13 mouse cellular contexts compared by ENCODE assay signal in the genomic region with DNA sequence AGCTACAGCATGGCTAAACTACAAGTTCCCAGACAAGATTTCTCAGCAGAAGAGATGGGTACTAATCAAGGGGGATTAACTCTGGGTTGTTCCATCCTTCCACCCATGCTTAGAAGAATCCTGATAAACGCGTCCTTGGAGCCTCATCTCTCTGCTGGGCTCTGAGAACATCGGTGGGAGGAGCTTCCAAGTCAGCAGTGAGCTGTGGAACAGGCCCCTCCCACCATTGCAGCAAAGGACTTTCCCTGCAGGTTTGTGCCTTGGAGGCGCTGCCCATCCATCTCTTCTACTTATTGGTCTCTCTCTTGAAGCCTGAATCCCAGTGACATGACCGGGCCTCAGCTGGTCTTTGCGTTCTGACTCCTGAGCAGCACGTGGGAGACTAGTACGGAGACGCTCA. TPM values are rescaled to one million over a fixed set of nuclear protein-coding genes. Genes with fewer than 3 reads are reported as not detected.
DNase-seq lines count a peak whose midpoint lies in the region; ATAC-seq and TF ChIP-seq lines count a peak whose summit lies in the region.
"Had no signal": no experiment of that assay in that cellular context is flagged by ENCODE, and none has a peak within 500 bp of the region (broad histone marks: within the 10 kb centered on the region; RNA-seq: fewer than 3 reads in every experiment).

No protein-coding gene starts in this region.

- no peaks in the 10 kb centered on the region for H3K9me3 ChIP-seq in forebrain, embryonic 16.5 days (ENCODE audit: control insufficient read depth, low read length)
- no peaks in the 10 kb centered on the region for H3K9me3 ChIP-seq in forebrain, embryonic 10.5 days
- H3K9me3 ChIP-seq: liver, embryonic 12.5 days; midbrain, embryonic 12.5 days had no signal

- 66% methylated on average over 9 of the region's 9 CpGs for WGBS in forebrain, embryonic 16.5 days
- WGBS in forebrain, embryonic 10.5 days = 66% methylated on average over 9 of the region's 9 CpGs

- H3K4me3 ChIP-seq in forebrain, embryonic 16.5 days (replicated peaks; ENCODE audit: low read length) = no peak overlapping the region
- H3K4me3 ChIP-seq in forebrain, embryonic 10.5 days = no peak overlapping the region
- H3K4me3 ChIP-seq in left cerebral cortex, adult 2 months = no peak overlapping the region
- H3K4me3 ChIP-seq: liver, embryonic 12.5 days; midbrain, embryonic 12.5 days had no signal

- intact Hi-C loops in left cerebral cortex, adult 2 months (cut with DNase I) = loop anchor here (1.0 kb wide), 1 partner anchor 16 kb away; no protein-coding TSS in a partner anchor
- intact Hi-C loops in left cerebral cortex, postnatal 36 days (cut with DNase I) = loop anchor here (5.0 kb wide), 1 partner anchor 36 kb away; a partner anchor contains a TSS

- DNase-seq in forebrain, embryonic 10.5 days (ENCODE audit: extremely low spot score, low spot score) = no peak
- no peak for DNase-seq in left cerebral cortex, adult 2 months (ENCODE audit: extremely low spot score in 1 of 2, low spot score in 2 of 2)
- DNase-seq in left cerebral cortex, postnatal 36 days (ENCODE audit: low spot score in 2 of 2) = no peak
- DNase-seq in urinary bladder, postnatal 14 days (ENCODE audit: low spot score) = peak; percentile 36
- DNase-seq in urinary bladder, adult 18-20 months (ENCODE audit: low spot score in 2 of 2) = no peak
- no peak for DNase-seq in yolk sac, embryonic 10.5 days (ENCODE audit: low spot score)
- DNase-seq in thymus, postnatal 0 days (ENCODE audit: low spot score) = no peak
- DNase-seq: cerebellum, adult 11-12 months; right cerebral cortex, postnatal 14 days; thymus, adult 2 months had no signal

- H3K36me3 ChIP-seq in forebrain, embryonic 16.5 days (ENCODE audit: control insufficient read depth, insufficient read depth) = no peaks in the 10 kb centered on the region
- no peaks in the 10 kb centered on the region for H3K36me3 ChIP-seq in forebrain, embryonic 10.5 days (replicated peaks)
- H3K36me3 ChIP-seq: liver, embryonic 12.5 days; midbrain, embryonic 12.5 days had no signal

- no peak for ATAC-seq in forebrain, embryonic 16.5 days
- ATAC-seq: liver, embryonic 12.5 days had no signal

- H3K27ac ChIP-seq in forebrain, embryonic 16.5 days (ENCODE audit: low read length) = peak overlapping the region; percentile 79; the same call in 1 of the 2 replicates
- H3K27ac ChIP-seq in forebrain, embryonic 10.5 days = no peak overlapping the region
- peak overlapping the region; percentile 82 for H3K27ac ChIP-seq in left cerebral cortex, adult 2 months
- H3K27ac ChIP-seq: liver, embryonic 12.5 days; midbrain, embryonic 12.5 days had no signal

- no peak for TF ChIP-seq CTCF in left cerebral cortex, adult 2 months (IDR thresholded peaks at IDR 0.05)

- peaks cover 32% of the 10 kb centered on the region for H3K4me1 ChIP-seq in forebrain, embryonic 16.5 days (replicated peaks; ENCODE audit: control insufficient read depth, insufficient read depth, low read length)
- peaks cover 32% of the 10 kb centered on the region for H3K4me1 ChIP-seq in forebrain, embryonic 10.5 days

- no peak overlapping the region for H3K4me2 ChIP-seq in forebrain, embryonic 16.5 days (ENCODE audit: low read length)
- H3K4me2 ChIP-seq: liver, embryonic 12.5 days; midbrain, embryonic 12.5 days had no signal

- no peak overlapping the region for H3K9ac ChIP-seq in forebrain, embryonic 16.5 days (replicated peaks; ENCODE audit: low read depth, low read length)
- H3K9ac ChIP-seq: liver, embryonic 12.5 days; midbrain, embryonic 12.5 days had no signal

- no peaks in the 10 kb centered on the region for H3K27me3 ChIP-seq in forebrain, embryonic 16.5 days (replicated peaks; ENCODE audit: control insufficient read depth, insufficient read depth, low read length)
- H3K27me3 ChIP-seq in forebrain, embryonic 10.5 days (ENCODE audit: poor library complexity, severe bottlenecking) = no peaks in the 10 kb centered on the region
- H3K27me3 ChIP-seq: liver, embryonic 12.5 days; midbrain, embryonic 12.5 days had no signal

RNA-seq across cellular contexts. Expression of a gene that starts 36.2 kb away (rescaled TPM):
- polyA plus RNA-seq in forebrain, embryonic 16.5 days (2015; fragmentation: Nextera tagmentation; extraction: Ambion mirVana) = 26.8 and 27.1 TPM in 2 replicates
- 24.8 and 27.2 TPM in 2 replicates for polyA plus RNA-seq in forebrain, embryonic 10.5 days (2016; fragmentation: Nextera tagmentation; extraction: Ambion mirVana)
- 10 to 100 TPM; 62.3 to 69.4 TPM for total RNA-seq in left cerebral cortex, adult 2 months (2021)
- total RNA-seq in left cerebral cortex, postnatal 36 days (2021) = 10 to 100 TPM; 57.0 to 62.5 TPM
- polyA plus RNA-seq in thymus, postnatal 0 days (2015; fragmentation: Nextera tagmentation; extraction: Ambion mirVana) = 24.2 TPM in 2 replicates
